Mouse (Mus musculus) thymus, adult 2 months (tissue): ENCODE measurements at regions not wholly inside any gene's neighbourhood (a gene's known extent, or its start where the extent isn't known, plus 50 kb on each side); places are given as distances from the start of the nearest gene placed in this dataset.

Experiments
- CTCF ChIP-seq: fragments of 200-500 bp; IDR thresholded peaks from 2 replicates; pipeline ENCODE4 v1.5.1; 2012; ENCODE audit warnings: mild to moderate bottlenecking, control low read depth, low read length, moderate library complexity, borderline replicate concordance; ENCODE audit not compliant: control insufficient read depth, poor library complexity, insufficient read depth; ENCODE audit errors: extremely low read depth
- POLR2A ChIP-seq: fragments of 200-500 bp; IDR thresholded peaks from 2 replicates; pipeline ENCODE4 v1.6.1; 2012; ENCODE audit warnings: mild to moderate bottlenecking, low read length, control low read depth, moderate library complexity; ENCODE audit not compliant: control insufficient read depth, poor library complexity, insufficient read depth; ENCODE audit errors: extremely low read depth

DNA sequence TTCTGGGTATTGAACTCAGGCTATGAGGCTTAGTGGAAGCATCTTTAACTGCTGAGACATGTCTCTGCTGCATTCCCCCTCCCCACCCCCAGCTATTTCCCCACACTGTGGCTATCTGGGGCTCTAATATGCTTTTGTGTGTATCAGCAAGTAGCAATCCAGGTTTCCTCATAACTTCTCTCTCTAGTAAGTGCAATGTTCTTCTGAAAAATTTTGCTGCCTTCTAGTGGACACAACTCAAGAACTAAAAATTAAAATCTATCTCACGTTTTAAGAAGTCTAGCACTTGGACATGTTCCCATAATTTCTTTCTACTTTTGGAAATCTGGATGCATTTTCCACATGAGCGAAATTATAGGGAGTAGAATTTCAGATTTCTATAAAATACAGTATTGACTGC is 50.3 kb upstream of the D16Ertd472e start:
- TF ChIP-seq CTCF (no peak), POLR2A (no peak)
